In genomic region chr8:3240725-3241124, GRCm38 (mm10) we compare ENCODE assay signal across 24 mouse cellular contexts. TPM values are rescaled to one million over a fixed set of nuclear protein-coding genes. Genes with fewer than 3 reads are reported as not detected.
DNase-seq lines count a peak whose midpoint lies in the region; ATAC-seq and TF ChIP-seq lines count a peak whose summit lies in the region.
"Had no signal": no experiment of that assay in that cellular context is flagged by ENCODE, and none has a peak within 500 bp of the region (broad histone marks: within the 10 kb centered on the region; RNA-seq: fewer than 3 reads in every experiment).

No protein-coding gene starts in this region.

- intact Hi-C loops in gastrocnemius, adult 2 months (cut with DNase I): no loop called here
- intact Hi-C loops in gastrocnemius, postnatal 14 days (cut with DNase I; ENCODE audit: low total_unique reads): no loop called here
- intact Hi-C loops in heart, postnatal 25 days (cut with DNase I): no loop called here

- no peak for DNase-seq in gastrocnemius, adult 2 months
- DNase-seq in gastrocnemius, postnatal 14 days: no peak
- DNase-seq in midbrain, embryonic 11.5 days (ENCODE audit: low spot score, missing footprints): peak; percentile 39
- DNase-seq in heart, postnatal 25 days (ENCODE audit: low spot score): no peak
- DNase-seq in layer of hippocampus, adult 9-11 months: no peak
- DNase-seq: adrenal gland, adult 2 months; adrenal gland, postnatal 10 days; adrenal gland, postnatal 25 days; B cell, adult 2 months; cerebellum, adult 11 months; cerebellum, adult 18-20 months; cerebellum, adult 8-10 months; cerebellum, postnatal 10 days; cerebellum, postnatal 25 days; forebrain, postnatal 0 days had no signal

- H3K4me3 ChIP-seq in gastrocnemius, adult 2 months: no peak overlapping the region
- no peak overlapping the region for H3K4me3 ChIP-seq in midbrain, embryonic 11.5 days (ENCODE audit: low read depth, low read length)
- H3K4me3 ChIP-seq in midbrain, embryonic 15.5 days: no peak overlapping the region
- H3K4me3 ChIP-seq: embryonic facial prominence, embryonic 10.5 days; embryonic facial prominence, embryonic 12.5 days; forebrain, embryonic 13.5 days; forebrain, embryonic 15.5 days had no signal

- ATAC-seq in midbrain, embryonic 11.5 days (ENCODE audit: low FRiP score): no peak
- ATAC-seq in midbrain, embryonic 15.5 days (replicated peaks): no peak
- peak; percentile 75 for ATAC-seq in granulocyte monocyte progenitor cell, adult 5-6 weeks (replicated peaks; ENCODE audit: poor library complexity, severe bottlenecking)
- ATAC-seq: CD4-positive, CD25-positive, alpha-beta regulatory T cell, adult 4 months; forebrain, embryonic 13.5 days; forebrain, embryonic 15.5 days; forebrain, postnatal 0 days had no signal

- no peaks in the 10 kb centered on the region for H3K36me3 ChIP-seq in midbrain, embryonic 11.5 days (ENCODE audit: control insufficient read depth, insufficient read depth, low read length)
- H3K36me3 ChIP-seq in midbrain, embryonic 15.5 days (replicated peaks): no peaks in the 10 kb centered on the region
- H3K36me3 ChIP-seq: forebrain, embryonic 15.5 days; G1E had no signal

- no peaks in the 10 kb centered on the region for H3K27me3 ChIP-seq in midbrain, embryonic 11.5 days (ENCODE audit: control insufficient read depth, insufficient read depth, low read length)
- no peaks in the 10 kb centered on the region for H3K27me3 ChIP-seq in midbrain, embryonic 15.5 days (replicated peaks)
- H3K27me3 ChIP-seq: CH12.LX; embryonic facial prominence, embryonic 12.5 days; forebrain, embryonic 13.5 days; forebrain, embryonic 15.5 days had no signal

- peak overlapping the region; percentile 6; the same call in 1 of the 2 replicates for H3K27ac ChIP-seq in gastrocnemius, adult 2 months
- no peak overlapping the region for H3K27ac ChIP-seq in midbrain, embryonic 11.5 days (ENCODE audit: low read depth, low read length)
- H3K27ac ChIP-seq in midbrain, embryonic 15.5 days: no peak overlapping the region
- H3K27ac ChIP-seq: embryonic facial prominence, embryonic 10.5 days; embryonic facial prominence, embryonic 12.5 days; forebrain, embryonic 13.5 days; forebrain, embryonic 15.5 days had no signal

- H3K9ac ChIP-seq in midbrain, embryonic 11.5 days (ENCODE audit: low read length): no peak overlapping the region
- no peak overlapping the region for H3K9ac ChIP-seq in midbrain, embryonic 15.5 days
- H3K9ac ChIP-seq: embryonic facial prominence, embryonic 12.5 days; forebrain, embryonic 13.5 days; forebrain, embryonic 15.5 days; forebrain, postnatal 0 days had no signal

- WGBS in midbrain, embryonic 11.5 days: 93% methylated on average over 3 of the region's 3 CpGs
- WGBS in midbrain, embryonic 15.5 days: 97% methylated on average over 3 of the region's 3 CpGs

- H3K9me3 ChIP-seq in midbrain, embryonic 11.5 days (ENCODE audit: control insufficient read depth, low read length): no peaks in the 10 kb centered on the region
- no peaks in the 10 kb centered on the region for H3K9me3 ChIP-seq in midbrain, embryonic 15.5 days
- H3K9me3 ChIP-seq: embryonic facial prominence, embryonic 10.5 days; embryonic facial prominence, embryonic 12.5 days; forebrain, embryonic 15.5 days; G1E had no signal

- no peaks in the 10 kb centered on the region for H3K4me1 ChIP-seq in midbrain, embryonic 11.5 days (ENCODE audit: control insufficient read depth, insufficient read depth, low read length)
- no peaks in the 10 kb centered on the region for H3K4me1 ChIP-seq in midbrain, embryonic 15.5 days
- H3K4me1 ChIP-seq: forebrain, embryonic 13.5 days had no signal

- no peak overlapping the region for H3K4me2 ChIP-seq in midbrain, embryonic 11.5 days
- no peak overlapping the region for H3K4me2 ChIP-seq in midbrain, embryonic 15.5 days
- H3K4me2 ChIP-seq: embryonic facial prominence, embryonic 12.5 days; forebrain, embryonic 13.5 days; forebrain, embryonic 15.5 days had no signal

- TF ChIP-seq CTCF in gastrocnemius, adult 2 months (IDR thresholded peaks at IDR 0.05): no peak

RNA-seq across cellular contexts. Expression of gene Insr, which starts 38.7 kb away (rescaled TPM):
- total RNA-seq in gastrocnemius, adult 2 months (2021): 10 to 100 TPM; 54.4 to 63.5 TPM
- 10 to 100 TPM; 40.4 to 41.4 TPM for total RNA-seq in gastrocnemius, postnatal 14 days (2021)
- 31.5 and 31.7 TPM in 2 replicates for polyA plus RNA-seq in midbrain, embryonic 11.5 days (2014; fragmentation: Nextera tagmentation; extraction: Ambion mirVana)
- 64.0 and 64.4 TPM in 2 replicates for polyA plus RNA-seq in midbrain, embryonic 15.5 days (2015; fragmentation: Nextera tagmentation; extraction: Ambion mirVana)
- total RNA-seq in granulocyte monocyte progenitor cell, adult 5-6 weeks (2014; fragmentation: Nextera tagmentation): 24.1 and 27.3 TPM in 2 replicates
- 12.2 and 12.3 TPM in 2 replicates for total RNA-seq in granulocyte monocyte progenitor cell, adult 5-6 weeks (2017)
- 100 to 1,000 TPM; 118 to 122 TPM for total RNA-seq in heart, postnatal 25 days (2021)
